Mouse (Mus musculus) lung, postnatal 36 days (tissue): ENCODE measurements around the gene Catsperd.
"Not testable (repeated sequence)": the region's sequence is repeated elsewhere in the genome, so short reads cannot be mapped to it uniquely, and the experiment has no call there.

Experiments
- DNase-seq: peaks from one replicate; pipeline ENCODE4 v3.0.0; 2022; ENCODE audit warnings: mixed read lengths

Gene Catsperd

GRCm38 (mm10) chr17:56627530-56628277, at the start of gene Catsperd:
Gene Catsperd, plus strand, starts transcription at chr17:56628143.
- peak; percentile 49 for DNase-seq

- no peak for DNase-seq
Observed at GRCm38 (mm10) chr17:56583071-56583470, 44.9 kb upstream of the Catsperd start.

- peak; percentile 57 for DNase-seq
Observed at GRCm38 (mm10) chr17:56583611-56584256, 44.2 kb upstream of the Catsperd start.

- DNase-seq = peak; percentile 97
Observed at GRCm38 (mm10) chr17:56584257-56585130, 43.4 kb upstream of the Catsperd start, which contains the start of the genes Safb2 and Safb. Gene Safb2, minus strand, starts transcription at chr17:56584585. Gene Safb, plus strand, starts transcription at chr17:56584825.

GRCm38 (mm10) chr17:56585171-56585821, 42.6 kb upstream of the Catsperd start:
- DNase-seq = peak; percentile 45

- no peak for DNase-seq
Observed at GRCm38 (mm10) chr17:56587773-56588172, 40.2 kb upstream of the Catsperd start.

- no peak for DNase-seq
Observed at GRCm38 (mm10) chr17:56588921-56589320, 39.0 kb upstream of the Catsperd start.

GRCm38 (mm10) chr17:56592553-56592952, 35.4 kb upstream of the Catsperd start:
- DNase-seq = no peak

- no peak for DNase-seq
Observed at GRCm38 (mm10) chr17:56593527-56594271, 34.2 kb upstream of the Catsperd start.

- no peak for DNase-seq
Observed at GRCm38 (mm10) chr17:56603186-56604069, 24.5 kb upstream of the Catsperd start.

GRCm38 (mm10) chr17:56604070-56604380, 23.9 kb upstream of the Catsperd start:
- no peak for DNase-seq

GRCm38 (mm10) chr17:56604422-56604821, 23.5 kb upstream of the Catsperd start:
- no peak for DNase-seq

- DNase-seq = no peak
Observed at GRCm38 (mm10) chr17:56605431-56605830, 22.5 kb upstream of the Catsperd start.

GRCm38 (mm10) chr17:56607521-56608062, 20.4 kb upstream of the Catsperd start:
- no peak for DNase-seq

GRCm38 (mm10) chr17:56608699-56609098, 19.2 kb upstream of the Catsperd start:
- DNase-seq = no peak

GRCm38 (mm10) chr17:56609452-56610171, 18.3 kb upstream of the Catsperd start, which contains the start of gene 2410015M20Rik:
Gene 2410015M20Rik, minus strand, starts transcription at chr17:56609771.
- peak; percentile 99 for DNase-seq

- no peak for DNase-seq
Observed at GRCm38 (mm10) chr17:56611323-56611722, 16.6 kb upstream of the Catsperd start.

GRCm38 (mm10) chr17:56611861-56612564, 15.9 kb upstream of the Catsperd start:
- peak; percentile 68 for DNase-seq

GRCm38 (mm10) chr17:56612565-56612939, 15.4 kb upstream of the Catsperd start:
- DNase-seq = not testable (repeated sequence)
